Mouse (Mus musculus) frontal cortex, postnatal 14 days (tissue): ENCODE data around the gene Ppm1a.
"Not testable (repeated sequence)": the region's sequence is repeated elsewhere in the genome, so short reads cannot be mapped to it uniquely, and the experiment has no call there.

Experiments
- DNase-seq, 2 experiments: peaks; one replicate each; pipeline ENCODE4 v3.0.0; 2022; ENCODE audit warnings: low spot score in 2 of 2

Gene Ppm1a

GRCm38 (mm10) chr12:72761649-72762261, 4.5 kb downstream of the Ppm1a start:
- DNase-seq: peak; percentile 19 to 34

- DNase-seq: no peak
Measured at GRCm38 (mm10) chr12:72762502-72762901, 5.2 kb downstream of the Ppm1a start.

- DNase-seq: no peak
Measured at GRCm38 (mm10) chr12:72763156-72763555, 5.9 kb downstream of the Ppm1a start.

GRCm38 (mm10) chr12:72767809-72768208, 10.6 kb downstream of the Ppm1a start:
- DNase-seq: no peak

GRCm38 (mm10) chr12:72768230-72768629, 11.0 kb downstream of the Ppm1a start:
- DNase-seq: no peak

- no peak for DNase-seq
Measured at GRCm38 (mm10) chr12:72769546-72770230, 12.4 kb downstream of the Ppm1a start.

GRCm38 (mm10) chr12:72771153-72771552, 13.9 kb downstream of the Ppm1a start:
- DNase-seq: no peak

- DNase-seq: no peak
Measured at GRCm38 (mm10) chr12:72771711-72772110, 14.5 kb downstream of the Ppm1a start.

- DNase-seq: no peak
Measured at GRCm38 (mm10) chr12:72773921-72774320, 16.7 kb downstream of the Ppm1a start.

GRCm38 (mm10) chr12:72777244-72777643, 20.0 kb downstream of the Ppm1a start:
- DNase-seq: no peak

- DNase-seq: no peak
Measured at GRCm38 (mm10) chr12:72780136-72780535, 22.9 kb downstream of the Ppm1a start.

- DNase-seq: not testable (repeated sequence)
Measured at GRCm38 (mm10) chr12:72782786-72783185, 25.5 kb downstream of the Ppm1a start.

- DNase-seq: no peak
Measured at GRCm38 (mm10) chr12:72785183-72785930, 28.1 kb downstream of the Ppm1a start.

GRCm38 (mm10) chr12:72786551-72786950, 29.3 kb downstream of the Ppm1a start:
- DNase-seq: no peak

- DNase-seq: no peak
Measured at GRCm38 (mm10) chr12:72786986-72787385, 29.7 kb downstream of the Ppm1a start.

GRCm38 (mm10) chr12:72790538-72790937, 33.3 kb downstream of the Ppm1a start:
- DNase-seq: no peak

GRCm38 (mm10) chr12:72792320-72793091, 35.3 kb downstream of the Ppm1a start:
- DNase-seq: no peak

- no peak for DNase-seq
Measured at GRCm38 (mm10) chr12:72793983-72794382, 36.7 kb downstream of the Ppm1a start.

- DNase-seq: no peak
Measured at GRCm38 (mm10) chr12:72809798-72810197, 52.5 kb downstream of the Ppm1a start.

GRCm38 (mm10) chr12:72811588-72811987, 54.3 kb downstream of the Ppm1a start:
- DNase-seq: no peak

- no peak for DNase-seq
Measured at GRCm38 (mm10) chr12:72820940-72821431, 63.7 kb downstream of the Ppm1a start.

GRCm38 (mm10) chr12:72821589-72821988, 64.3 kb downstream of the Ppm1a start:
- DNase-seq: no peak
